Mouse (Mus musculus) erythroblast, adult 5-6 weeks (primary cell): ENCODE results near the gene Abcb4. TPM values are rescaled to one million over a fixed set of nuclear protein-coding genes. Genes with fewer than 3 reads are reported as not detected.
A peak's percentile ranks its signal among the peaks of the same experiment; 100 is the strongest.
"Not testable (repeated sequence)": the region's sequence is repeated elsewhere in the genome, so short reads cannot be mapped to it uniquely, and the experiment has no call there.

Experiments
- ATAC-seq: replicated peaks from 2 replicates; pipeline ENCODE4 v1.8.0; 2016; ENCODE audit warnings: moderate number of reproducible peaks, mild to moderate bottlenecking, moderate TSS enrichment, inconsistent platforms; ENCODE audit not compliant: poor library complexity, low FRiP score, severe bottlenecking
- total RNA-seq, 2 experiments: library from RNA; stranded (forward) in 1 of 2; stranded (reverse) in 1 of 2; fragments of 150-400 nt in 1 of 2; fragments of 200-764, 138-1000 nt in 1 of 2; gene quantifications; 2 replicates each; pipeline versions ENCODE4 v1.2.3 to v1.2.4; 2015 to 2017; ENCODE audit warnings: low replicate concordance in 2 of 2

The Abcb4 gene
- total RNA-seq (2015; ENCODE audit: low replicate concordance) = 169 and 174 TPM in 2 replicates
- 418 and 429 TPM in 2 replicates for total RNA-seq (2017; ENCODE audit: low replicate concordance)

GRCm38 (mm10) chr5:8893300-8894103 is at the start of gene Abcb4:
Gene Abcb4 (plus strand): TSS chr5:8893717.
- ATAC-seq = peak; percentile 80

GRCm38 (mm10) chr5:8848607-8849575 is 44.6 kb upstream of the Abcb4 start:
- ATAC-seq = not testable (repeated sequence)

GRCm38 (mm10) chr5:8850851-8851250 is 42.7 kb upstream of the Abcb4 start:
- ATAC-seq = no peak

- ATAC-seq = no peak
These were observed 36.3 kb upstream of the Abcb4 start for GRCm38 (mm10) chr5:8857201-8857600.

- no peak for ATAC-seq
These were observed 31.7 kb upstream of the Abcb4 start for GRCm38 (mm10) chr5:8861811-8862210.

GRCm38 (mm10) chr5:8863580-8864337 is 29.8 kb upstream of the Abcb4 start:
- ATAC-seq = no peak

GRCm38 (mm10) chr5:8865630-8866029 is 27.9 kb upstream of the Abcb4 start:
- not testable (repeated sequence) for ATAC-seq

- no peak for ATAC-seq
These were observed 27.2 kb upstream of the Abcb4 start for GRCm38 (mm10) chr5:8866366-8866765.

GRCm38 (mm10) chr5:8868019-8868418 is 25.5 kb upstream of the Abcb4 start:
- peak; percentile 79; the same call in 1 of the 2 replicates for ATAC-seq

GRCm38 (mm10) chr5:8872979-8873915 is 20.3 kb upstream of the Abcb4 start:
- no peak for ATAC-seq

GRCm38 (mm10) chr5:8877086-8877485 is 16.4 kb upstream of the Abcb4 start:
- no peak for ATAC-seq

GRCm38 (mm10) chr5:8877800-8878199 is 15.7 kb upstream of the Abcb4 start:
- ATAC-seq = no peak

GRCm38 (mm10) chr5:8885837-8886236 is 7.7 kb upstream of the Abcb4 start:
- no peak for ATAC-seq

GRCm38 (mm10) chr5:8894104-8894425 is 548 bp downstream of the Abcb4 start:
- peak; percentile 41 for ATAC-seq

GRCm38 (mm10) chr5:8894641-8895490 is 1.3 kb downstream of the Abcb4 start:
- ATAC-seq = peak; percentile 79

GRCm38 (mm10) chr5:8896198-8896597 is 2.7 kb downstream of the Abcb4 start:
- ATAC-seq = no peak

GRCm38 (mm10) chr5:8898246-8898645 is 4.7 kb downstream of the Abcb4 start:
- ATAC-seq = no peak

- ATAC-seq = no peak
These were observed 7.5 kb downstream of the Abcb4 start for GRCm38 (mm10) chr5:8901001-8901400.
